Mouse (Mus musculus) WW6 (cell line): ENCODE measurements at regions not wholly inside any gene's neighbourhood (a gene's known extent, or its start where the extent isn't known, plus 50 kb on each side); places are given as distances from the start of the nearest gene placed in this dataset.

Experiments used
- DNase-seq: peaks from one replicate; pipeline ENCODE4 v3.0.0-alpha.2; 2013; ENCODE audit warnings: low read depth, low spot score

DNA sequence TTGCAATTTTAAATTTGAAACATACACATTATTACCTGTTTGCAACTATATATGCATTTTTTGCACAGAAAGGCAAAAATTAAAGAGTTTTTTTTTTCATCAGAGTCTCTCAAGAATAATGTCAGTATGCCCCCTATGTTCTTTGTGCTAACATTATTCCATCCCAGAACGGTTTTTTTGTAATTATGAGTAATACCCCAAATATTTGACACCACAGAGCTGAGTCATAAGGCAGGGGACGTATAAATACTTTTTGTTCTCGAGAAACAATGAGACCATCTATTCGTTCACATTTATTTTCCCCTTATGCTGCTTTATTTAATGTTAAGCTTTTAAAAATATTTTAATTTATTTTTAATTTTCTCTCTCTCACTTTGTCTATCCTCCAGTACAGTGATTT is 578.5 kb downstream of the Cetn3 start:
- DNase-seq: no peak

DNA sequence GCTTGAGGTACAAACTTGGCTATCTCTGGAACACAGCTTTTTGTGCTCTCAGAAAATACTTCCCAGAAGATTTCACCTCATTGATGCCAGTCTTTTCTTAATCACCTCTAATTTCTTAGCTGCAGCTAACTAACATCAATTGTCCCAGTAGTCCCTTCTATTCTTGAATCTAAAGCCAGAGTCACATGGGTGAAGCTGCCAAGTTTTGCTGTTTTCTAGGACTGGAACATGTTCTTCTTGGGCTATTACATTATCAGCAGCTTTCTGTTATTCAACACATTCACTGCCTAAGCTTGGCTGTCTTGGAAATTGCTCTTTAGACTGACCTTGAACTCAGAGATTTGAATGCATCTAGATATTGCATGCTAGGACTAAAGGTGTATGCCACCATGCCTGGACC is 583.9 kb downstream of the Cetn3 start:
- DNase-seq: no peak

DNA sequence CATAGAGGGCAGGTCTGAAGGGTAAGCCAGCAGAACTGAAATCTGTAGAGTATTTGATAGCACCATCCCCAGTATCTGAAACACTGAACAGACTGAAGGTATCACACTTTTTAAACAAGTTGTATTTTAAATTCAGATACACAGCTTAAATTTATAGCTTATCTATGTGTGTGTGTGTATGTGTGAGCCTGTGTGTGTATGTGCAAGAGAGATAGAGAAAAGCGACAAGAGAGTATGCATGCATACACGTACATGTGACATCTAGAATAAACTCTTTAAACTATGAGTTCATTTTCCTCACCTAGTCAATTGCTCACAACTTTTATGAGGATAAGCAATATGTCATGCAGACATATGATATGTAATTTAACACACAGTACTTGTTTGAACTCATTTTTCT is 588.7 kb downstream of the Cetn3 start:
- DNase-seq: no peak

DNA sequence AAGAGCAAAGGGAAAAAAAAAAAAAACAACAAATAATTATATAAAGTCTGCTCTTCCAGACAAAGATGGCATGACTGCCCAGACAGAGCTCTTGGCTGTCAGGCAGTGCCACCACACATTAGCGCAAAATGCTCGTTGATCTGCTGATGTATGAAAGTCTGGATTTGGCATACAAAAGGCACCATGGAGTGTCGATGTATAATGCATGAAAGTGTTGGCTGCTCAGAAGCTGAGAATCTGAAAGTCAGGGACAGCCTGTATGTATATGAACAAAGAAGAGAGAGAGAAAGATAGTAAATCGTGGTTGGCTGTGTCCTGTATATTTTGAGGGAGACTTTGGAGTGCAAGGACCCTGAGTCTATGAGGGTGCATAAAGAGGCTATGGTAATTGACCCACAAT is 589.7 kb downstream of the Cetn3 start:
- DNase-seq: no peak

DNA sequence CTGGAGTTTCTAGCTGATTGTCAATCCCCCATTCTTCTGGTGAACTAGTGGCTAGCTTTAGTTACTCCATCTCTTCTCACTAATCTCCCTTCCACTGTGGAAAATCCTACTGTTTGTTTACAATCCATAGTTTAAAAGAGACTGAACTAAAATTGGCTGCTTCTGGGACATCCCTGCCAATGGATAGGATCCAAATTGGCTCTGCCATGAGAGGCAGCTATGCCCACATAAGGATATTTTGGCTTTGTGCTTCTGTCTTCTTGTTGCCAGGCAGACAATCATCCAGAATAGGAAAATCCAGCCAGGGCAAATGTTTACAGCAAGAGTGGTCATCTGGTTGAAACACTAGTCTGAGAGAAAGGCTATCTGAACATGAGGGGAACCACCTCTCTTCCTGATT is 610.0 kb downstream of the Cetn3 start:
- no peak for DNase-seq

DNA sequence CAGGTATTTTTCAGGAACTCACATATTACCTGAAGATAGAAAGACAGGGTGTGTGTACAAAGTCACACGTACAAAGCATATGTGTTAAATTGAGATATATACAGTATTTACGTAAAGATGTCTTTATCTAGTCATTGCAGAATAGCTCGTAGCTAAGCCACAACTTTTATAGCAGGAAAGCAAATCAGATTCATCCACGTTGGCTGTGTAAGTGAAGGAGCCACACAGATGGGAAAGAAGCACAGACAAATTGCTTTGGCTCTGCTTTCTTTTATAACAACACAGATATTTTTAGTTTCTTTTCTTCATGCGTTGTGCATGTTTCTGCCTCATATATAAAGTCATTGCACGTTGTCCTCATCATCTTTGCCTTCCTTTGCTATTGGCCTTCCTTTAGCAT is 610.6 kb downstream of the Cetn3 start:
- DNase-seq: no peak

DNA sequence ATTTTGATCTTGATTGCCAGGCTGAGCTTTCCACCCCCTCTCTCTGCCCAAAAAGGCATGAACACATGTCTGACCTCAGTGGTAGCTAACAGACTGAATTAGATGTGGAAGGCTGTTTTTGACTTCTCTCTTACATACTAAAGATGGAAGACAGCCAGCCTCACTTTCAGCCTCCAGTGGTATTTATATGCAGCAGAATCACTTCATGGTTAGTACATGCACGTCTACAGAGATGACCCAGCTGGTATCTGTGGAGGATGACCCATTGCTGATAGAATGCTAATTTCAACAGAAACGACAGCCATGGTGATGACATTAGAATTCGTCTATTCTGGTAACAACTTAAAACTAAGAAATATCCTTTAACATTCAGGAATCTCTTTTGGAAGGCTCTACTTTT is 630.8 kb downstream of the Cetn3 start:
- no peak for DNase-seq

DNA sequence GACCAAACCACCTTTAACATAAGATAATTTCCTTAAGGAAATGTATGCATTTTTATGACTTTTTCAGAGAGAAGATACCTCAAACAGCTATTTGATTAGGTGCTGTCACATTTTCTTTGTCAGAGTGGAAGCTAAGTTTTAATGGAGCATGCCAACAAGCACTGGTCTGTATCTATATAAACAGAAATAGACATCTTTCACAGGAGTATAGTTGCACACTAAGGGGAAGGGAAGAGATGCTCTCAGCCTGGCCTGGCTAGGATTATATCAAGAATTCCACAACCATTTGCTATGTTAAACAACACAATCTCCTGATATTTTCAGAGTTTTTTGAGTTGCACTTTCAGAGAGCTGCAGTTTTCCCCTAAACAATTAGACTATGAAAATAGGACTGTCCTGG is 638.1 kb downstream of the Cetn3 start:
- no peak for DNase-seq

DNA sequence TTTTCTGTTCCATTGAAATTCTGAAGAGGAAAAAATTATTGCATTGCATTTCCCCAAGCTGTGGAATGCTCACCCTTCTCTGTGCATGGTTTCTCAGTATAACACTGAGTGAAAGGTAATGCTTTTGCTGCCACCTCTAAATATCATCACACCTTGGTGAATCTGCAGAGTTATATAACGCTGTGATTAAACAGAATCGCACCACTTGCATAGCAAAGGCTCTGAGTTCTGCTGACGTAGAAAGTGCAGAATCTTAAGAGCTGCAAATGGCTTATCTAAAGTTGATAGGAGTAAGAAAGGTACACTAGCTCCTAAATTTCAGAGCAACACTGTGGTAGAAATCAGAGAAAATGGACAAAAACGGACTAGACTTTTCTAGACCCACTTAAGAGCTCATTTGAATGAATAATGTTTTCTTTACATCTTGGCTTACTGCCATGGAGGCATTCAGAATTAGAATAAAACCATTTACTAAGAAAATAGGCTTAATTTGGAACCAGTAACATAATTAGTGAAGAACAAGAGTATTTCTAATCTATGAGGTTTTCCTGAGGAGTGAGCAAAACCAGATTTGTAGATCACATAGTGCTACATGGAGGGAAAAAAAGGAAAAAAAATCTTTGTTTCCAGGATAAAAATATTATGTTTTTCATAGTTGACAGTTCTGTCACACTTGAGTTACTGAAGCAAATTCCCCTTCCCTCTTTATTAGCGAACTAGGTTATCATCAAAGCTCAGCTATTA is 641.2 kb downstream of the Cetn3 start:
- DNase-seq: no peak

DNA sequence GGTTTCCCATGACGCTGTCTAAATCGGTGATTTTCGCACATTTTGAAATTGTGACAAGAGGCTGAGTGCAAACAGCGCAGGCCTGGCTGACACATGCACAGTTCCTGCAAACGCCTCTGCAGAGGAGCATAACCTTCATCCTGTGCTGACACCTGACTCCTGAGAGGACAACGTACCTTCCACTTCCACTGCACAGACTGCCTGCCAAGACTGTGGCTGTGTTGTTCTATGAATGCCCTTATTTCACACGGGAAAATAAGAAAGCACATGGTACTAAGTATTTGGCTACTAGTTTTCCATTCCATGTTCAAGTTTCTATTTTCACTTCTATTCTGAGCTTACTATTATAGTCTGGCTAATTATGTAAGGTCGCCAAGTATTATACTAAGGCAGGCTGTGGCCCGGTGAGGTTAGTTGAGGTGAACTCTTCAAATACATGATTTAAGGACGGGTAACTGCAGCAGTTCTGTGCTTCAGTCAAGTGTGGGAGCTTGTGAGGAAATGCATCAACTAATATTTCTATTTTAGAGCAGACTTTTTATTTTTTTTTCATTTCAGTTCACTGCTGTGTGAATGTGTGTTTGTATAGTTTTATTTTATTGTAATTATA is 642.0 kb downstream of the Cetn3 start:
- no peak for DNase-seq

DNA sequence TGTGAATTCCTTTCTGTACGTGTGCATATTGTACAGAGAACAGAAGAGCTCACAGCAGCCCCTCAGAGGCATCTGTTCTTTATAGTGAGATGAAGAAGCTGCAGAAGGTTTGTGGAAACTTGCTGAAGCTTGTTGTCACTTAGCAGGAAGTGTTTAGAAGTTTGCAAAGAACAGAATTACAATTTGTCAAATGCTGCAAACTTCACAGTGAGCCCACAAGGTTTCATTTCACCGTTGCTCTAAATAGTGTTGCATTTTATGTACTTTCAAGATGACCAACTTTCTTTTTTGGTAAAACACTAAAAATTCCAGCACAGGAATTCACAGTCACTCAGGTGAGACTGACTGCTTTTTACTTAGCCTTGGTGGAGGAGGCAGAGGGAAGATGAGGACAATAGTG is 649.5 kb downstream of the Cetn3 start:
- DNase-seq: no peak

DNA sequence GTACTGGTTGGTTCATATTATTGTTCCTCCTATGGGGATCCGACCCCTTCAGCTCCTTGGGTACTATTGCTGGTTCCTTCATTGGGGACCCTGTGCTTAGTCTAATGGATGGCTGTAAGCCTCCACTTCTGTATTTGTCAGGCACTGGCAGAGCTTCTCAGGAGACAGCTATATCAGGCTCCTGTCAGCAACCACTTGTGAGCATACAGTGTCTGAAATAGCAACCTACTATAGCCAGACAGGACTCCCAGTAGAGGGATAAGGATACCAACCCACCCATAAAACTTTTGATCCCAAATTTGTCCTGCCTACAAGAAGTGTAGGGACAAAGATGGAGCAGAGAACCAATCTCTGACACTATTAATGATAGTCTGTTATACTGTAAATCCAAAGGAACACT is 656.4 kb downstream of the Cetn3 start:
- no peak for DNase-seq

DNA sequence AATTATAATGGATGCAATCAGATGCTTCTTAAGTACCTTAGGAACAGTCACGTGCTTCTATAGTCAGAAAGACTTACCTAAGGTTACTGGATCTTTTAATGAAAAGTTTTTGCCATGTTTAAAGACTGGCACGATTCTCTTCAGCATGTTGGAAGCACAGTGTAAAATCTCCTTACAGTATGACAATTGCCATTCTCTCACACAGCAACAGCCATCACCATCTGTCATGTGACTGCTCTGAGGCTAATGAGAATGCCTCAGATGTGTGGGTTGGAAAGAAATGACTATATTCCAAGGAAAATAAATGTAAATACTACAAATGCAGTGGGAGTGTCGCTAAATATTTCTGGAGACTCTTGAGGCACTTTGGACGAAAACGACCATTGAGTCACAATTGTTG is 670.8 kb downstream of the Cetn3 start:
- no peak for DNase-seq

DNA sequence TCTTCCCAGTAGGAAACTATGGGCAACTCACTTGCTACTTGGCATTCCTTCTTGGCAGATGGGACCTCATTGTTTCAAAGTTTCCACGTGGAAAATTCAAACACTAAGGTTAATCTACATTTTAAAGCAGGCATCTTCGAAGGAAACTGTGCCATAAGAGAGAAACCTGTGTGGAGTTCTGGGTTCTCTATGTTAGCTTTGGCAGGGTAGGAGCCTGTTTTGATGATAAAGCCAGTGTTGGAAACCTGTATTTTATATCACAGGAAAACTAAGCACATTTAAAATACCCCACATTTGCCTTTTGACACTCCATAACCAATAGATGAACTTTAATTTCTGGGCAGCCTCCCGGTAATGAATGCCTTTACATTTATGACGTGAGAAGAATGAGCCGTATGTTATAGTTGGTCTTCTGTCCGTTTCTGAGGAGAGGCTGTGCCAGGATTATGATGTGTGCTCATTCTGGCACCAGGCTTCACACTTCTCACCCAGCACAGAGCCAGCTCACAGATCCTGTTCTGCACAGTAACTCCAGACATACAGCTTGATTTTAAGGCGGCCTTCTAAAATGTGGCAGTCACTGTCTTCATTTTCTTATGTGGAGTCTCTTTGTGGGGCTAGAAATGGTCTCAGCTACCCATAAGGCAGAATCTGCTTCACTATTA is 700.5 kb downstream of the Cetn3 start:
- DNase-seq: no peak

DNA sequence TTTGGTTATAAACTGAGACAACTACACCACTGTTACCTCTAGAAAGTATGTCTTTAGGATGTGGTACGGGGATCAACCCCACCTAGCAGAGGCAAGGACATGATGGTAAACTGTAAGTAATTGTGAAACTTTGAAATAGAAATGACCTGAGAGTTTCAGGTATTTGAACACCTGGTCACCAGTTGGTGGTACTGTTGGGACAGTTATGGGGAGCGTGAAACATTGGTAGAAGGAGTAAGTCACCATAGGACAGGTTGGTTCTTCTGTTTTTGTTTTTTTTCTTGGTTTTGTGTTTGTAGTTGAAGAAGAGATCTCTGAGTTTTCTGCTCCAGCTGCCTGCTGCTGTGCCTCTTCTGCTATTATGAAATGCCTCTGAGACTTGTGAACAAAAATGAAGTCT is 713.7 kb downstream of the Cetn3 start:
- no peak for DNase-seq

DNA sequence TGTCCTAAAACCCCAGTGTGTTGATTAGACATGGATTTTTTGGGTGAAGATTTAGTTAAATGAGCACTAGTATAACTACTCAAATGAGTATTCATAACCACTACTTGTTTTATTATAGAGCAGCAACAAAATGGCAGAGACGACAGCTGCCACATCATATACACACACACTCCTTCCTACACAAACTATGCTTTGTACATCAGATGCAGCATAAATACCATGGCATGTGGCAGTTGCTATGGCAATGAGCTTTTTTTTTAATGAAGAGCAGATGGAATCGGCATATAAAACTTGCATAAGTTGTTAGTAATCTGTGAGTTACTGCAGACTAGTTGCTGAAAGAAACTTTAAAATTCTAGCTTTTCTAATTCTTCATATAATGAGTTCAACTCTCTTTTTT is 725.3 kb downstream of the Cetn3 start:
- DNase-seq: no peak

DNA sequence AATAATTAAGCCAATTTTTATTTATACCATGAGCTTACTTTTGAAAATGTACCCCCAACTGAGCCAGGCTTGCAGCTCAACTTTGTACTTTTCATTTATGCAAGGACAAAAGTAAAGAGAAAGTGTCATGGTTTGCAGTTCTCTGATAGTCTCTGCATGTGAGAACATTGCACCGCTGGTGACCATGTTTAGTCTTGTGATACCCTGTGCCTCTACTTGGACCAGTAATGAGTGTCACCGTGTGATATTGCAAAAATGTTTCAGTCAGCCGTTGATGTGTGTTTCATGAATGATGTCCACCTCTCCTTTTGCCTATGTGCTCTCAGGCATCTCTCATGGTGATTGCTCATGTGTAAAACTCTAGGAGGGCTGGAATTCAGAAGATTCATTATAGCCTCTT is 726.6 kb downstream of the Cetn3 start:
- no peak for DNase-seq
